Mouse (Mus musculus): ENCODE measurements around the gene Cdr2. TPM values are rescaled to one million over a fixed set of nuclear protein-coding genes. Genes with fewer than 3 reads are reported as not detected.

Cdr2 gene
- polyA plus RNA-seq, 1 experiment from 2014 or later, result 15.7 TPM

Other genes with a start within 250 kb of the Cdr2 start
- gene Vwa3a, start 243.0 kb downstream of the Cdr2 start, polyA plus RNA-seq (2015; fragmentation: Nextera tagmentation; extraction: Ambion mirVana), result 0.38 and 0.44 TPM in 2 replicates
- gene Gm5737, start 169.9 kb downstream of the Cdr2 start, polyA plus RNA-seq (2015; fragmentation: Nextera tagmentation; extraction: Ambion mirVana), result not detected in 2 replicates
- gene Eef2k, start 139.5 kb downstream of the Cdr2 start, polyA plus RNA-seq (2015; fragmentation: Nextera tagmentation; extraction: Ambion mirVana), result 54.1 and 59.6 TPM in 2 replicates
- gene Polr3e, start 64.6 kb downstream of the Cdr2 start, polyA plus RNA-seq (2015; fragmentation: Nextera tagmentation; extraction: Ambion mirVana), result 37.5 and 37.9 TPM in 2 replicates
- 0.38 and 0.99 TPM in 2 replicates for gene Mfsd13b, start 197 bp upstream of the Cdr2 start, polyA plus RNA-seq (2015; fragmentation: Nextera tagmentation; extraction: Ambion mirVana)
- gene Mettl9, start 52.1 kb upstream of the Cdr2 start, polyA plus RNA-seq (2015; fragmentation: Nextera tagmentation; extraction: Ambion mirVana), result 121 and 123 TPM in 2 replicates
- 2.6 and 2.7 TPM in 2 replicates for gene Igsf6, start 92.3 kb upstream of the Cdr2 start, polyA plus RNA-seq (2015; fragmentation: Nextera tagmentation; extraction: Ambion mirVana)
- 0.06 TPM in 2 replicates for gene Otoa, start 99.3 kb upstream of the Cdr2 start, polyA plus RNA-seq (2015; fragmentation: Nextera tagmentation; extraction: Ambion mirVana)

All from intestine, embryonic 16.5 days (tissue).